Mouse (Mus musculus) MEL-GATA-1-ER (cell line): ENCODE measurements around the gene Gpr26.

Experiments
- DNase-seq: peaks from one replicate; pipeline ENCODE4 v3.0.0-alpha.2; 2012; ENCODE audit warnings: low read depth; ENCODE audit errors: extremely low read depth

Gpr26 gene

GRCm38 (mm10) chr7:132025591-132025990, 59.3 kb downstream of the Gpr26 start:
- no peak for DNase-seq

GRCm38 (mm10) chr7:132026671-132027070, 60.4 kb downstream of the Gpr26 start:
- no peak for DNase-seq

GRCm38 (mm10) chr7:132031940-132032531, 65.8 kb downstream of the Gpr26 start:
- no peak for DNase-seq
